Mouse (Mus musculus) brain, embryonic 14.5 days (tissue): ENCODE results near the gene Psmd5.

Source experiments
- CTCF ChIP-seq: fragments of 200-500 bp; IDR thresholded peaks from 2 replicates; pipeline ENCODE4 v1.5.1; 2012; ENCODE audit warnings: inconsistent platforms, mild to moderate bottlenecking, moderate library complexity, borderline replicate concordance; ENCODE audit not compliant: insufficient read depth, insufficient read length; ENCODE audit errors: extremely low read depth
- POLR2A ChIP-seq: fragments of 200-500 bp; IDR thresholded peaks from 2 replicates; pipeline ENCODE4 v1.6.1; 2012; ENCODE audit warnings: mild to moderate bottlenecking, inconsistent platforms, borderline replicate concordance; ENCODE audit not compliant: poor library complexity, insufficient read depth, insufficient read length, severe bottlenecking; ENCODE audit errors: extremely low read depth

- no peak for TF ChIP-seq POLR2A
- TF ChIP-seq CTCF: no peak
Measured at GRCm38 (mm10) chr2:34903652-34904405, 29.1 kb upstream of the Psmd5 start.
